Mouse (Mus musculus): ENCODE data around the gene Zfp936. TPM values are rescaled to one million over a fixed set of nuclear protein-coding genes. Genes with fewer than 3 reads are reported as not detected.
"Not testable (repeated sequence)": the region's sequence is repeated elsewhere in the genome, so short reads cannot be mapped to it uniquely, and the experiment has no call there.

The Zfp936 gene
- polyA plus RNA-seq (2015; fragmentation: Nextera tagmentation; extraction: Ambion mirVana) = not detected in 2 replicates

- H3K4me1 ChIP-seq (ENCODE audit: control insufficient read depth, low read depth, low read length); ATAC-seq (ENCODE audit: low read depth); H3K4me3 ChIP-seq (ENCODE audit: low read depth, low read length); H3K27ac ChIP-seq (ENCODE audit: low read length); H3K27me3 ChIP-seq (ENCODE audit: control insufficient read depth, insufficient read depth, low read depth, low read length); H3K9ac ChIP-seq (ENCODE audit: low read depth, low read length); H3K4me2 ChIP-seq (ENCODE audit: low read depth, low read length); H3K36me3 ChIP-seq (ENCODE audit: control insufficient read depth, insufficient read depth); H3K9me3 ChIP-seq (replicated peaks; ENCODE audit: control insufficient read depth, low read length): not testable (repeated sequence)
- WGBS (ENCODE audit: insufficient replicate concordance) = 67% methylated on average over 10 of the region's 10 CpGs
Measured at GRCm38 (mm10) chr7:43113929-43114328, at the start of gene Zfp936. Gene Zfp936, plus strand, starts transcription at chr7:43114229.

DNA sequence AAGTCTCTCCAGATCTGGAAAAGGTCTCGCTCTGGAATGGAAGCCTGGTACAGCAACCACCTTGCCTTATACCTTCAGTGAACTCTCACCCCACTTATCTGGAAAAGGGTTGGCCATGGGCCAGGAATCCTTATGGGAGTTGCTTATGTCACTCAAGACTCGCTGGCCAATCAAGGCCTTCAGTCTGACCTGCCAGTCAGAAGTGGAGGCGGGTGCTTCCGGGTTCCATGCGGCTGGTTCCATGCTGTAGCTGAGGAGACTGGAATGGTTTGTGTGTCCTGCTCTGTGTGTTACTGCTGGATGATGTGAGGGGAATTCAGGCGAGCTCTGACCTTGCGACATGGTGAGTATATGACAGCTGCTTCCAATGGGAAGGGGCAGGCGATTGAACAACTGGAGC, 36.2 kb upstream of the Zfp936 start:
- H3K4me3 ChIP-seq (ENCODE audit: low read depth, low read length) = no peak overlapping the region
- H3K27ac ChIP-seq (ENCODE audit: low read length) = no peak overlapping the region
- no peaks in the 10 kb centered on the region for H3K27me3 ChIP-seq (ENCODE audit: control insufficient read depth, insufficient read depth, low read depth, low read length)
- H3K9ac ChIP-seq (ENCODE audit: low read depth, low read length) = no peak overlapping the region
- no peaks in the 10 kb centered on the region for H3K9me3 ChIP-seq (replicated peaks; ENCODE audit: control insufficient read depth, low read length)
- ATAC-seq (ENCODE audit: low read depth) = no peak
- no peaks in the 10 kb centered on the region for H3K36me3 ChIP-seq (ENCODE audit: control insufficient read depth, insufficient read depth)
- no peaks in the 10 kb centered on the region for H3K4me1 ChIP-seq (ENCODE audit: control insufficient read depth, low read depth, low read length)
- no peak overlapping the region for H3K4me2 ChIP-seq (ENCODE audit: low read depth, low read length)
- 70% methylated on average over 8 of the region's 8 CpGs for WGBS (ENCODE audit: insufficient replicate concordance)

- not testable (repeated sequence) for H3K4me1 ChIP-seq (ENCODE audit: control insufficient read depth, low read depth, low read length); H3K27ac ChIP-seq (ENCODE audit: low read length); H3K4me2 ChIP-seq (ENCODE audit: low read depth, low read length); H3K27me3 ChIP-seq (ENCODE audit: control insufficient read depth, insufficient read depth, low read depth, low read length); H3K9ac ChIP-seq (ENCODE audit: low read depth, low read length); H3K36me3 ChIP-seq (ENCODE audit: control insufficient read depth, insufficient read depth); H3K9me3 ChIP-seq (replicated peaks; ENCODE audit: control insufficient read depth, low read length); ATAC-seq (ENCODE audit: low read depth); H3K4me3 ChIP-seq (ENCODE audit: low read depth, low read length)
- WGBS (ENCODE audit: insufficient replicate concordance) = 78% methylated on average over 12 of the region's 15 CpGs
Measured at GRCm38 (mm10) chr7:43128691-43129090, 14.7 kb downstream of the Zfp936 start.

DNA sequence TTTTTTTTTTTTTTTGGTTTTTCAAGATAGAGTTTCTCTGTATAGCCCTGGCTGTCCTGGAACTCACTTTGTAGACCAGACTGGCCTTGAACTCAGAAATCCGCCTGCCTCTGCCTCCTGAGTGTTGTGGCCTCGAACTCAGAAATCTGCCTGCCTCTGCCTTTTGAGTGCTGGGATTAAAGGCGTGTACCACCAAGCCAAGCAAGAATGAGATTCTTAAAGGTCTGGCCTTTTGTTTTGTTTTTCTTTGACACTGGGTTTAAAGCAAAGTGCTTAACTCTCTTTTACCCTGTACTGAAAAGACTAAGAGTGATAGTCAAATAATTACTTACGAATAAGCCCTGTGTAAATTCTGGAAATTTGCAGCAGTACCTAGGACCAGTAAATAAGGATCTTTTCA, 50.1 kb downstream of the Zfp936 start:
- H3K4me3 ChIP-seq (ENCODE audit: low read depth, low read length); H3K9ac ChIP-seq (ENCODE audit: low read depth, low read length); H3K9me3 ChIP-seq (replicated peaks; ENCODE audit: control insufficient read depth, low read length); H3K27ac ChIP-seq (ENCODE audit: low read length); H3K27me3 ChIP-seq (ENCODE audit: control insufficient read depth, insufficient read depth, low read depth, low read length); H3K4me1 ChIP-seq (ENCODE audit: control insufficient read depth, low read depth, low read length); ATAC-seq (ENCODE audit: low read depth); H3K36me3 ChIP-seq (ENCODE audit: control insufficient read depth, insufficient read depth); H3K4me2 ChIP-seq (ENCODE audit: low read depth, low read length): not testable (repeated sequence)
- WGBS (ENCODE audit: insufficient replicate concordance) = 47% methylated on average over 4 of the region's 4 CpGs

DNA sequence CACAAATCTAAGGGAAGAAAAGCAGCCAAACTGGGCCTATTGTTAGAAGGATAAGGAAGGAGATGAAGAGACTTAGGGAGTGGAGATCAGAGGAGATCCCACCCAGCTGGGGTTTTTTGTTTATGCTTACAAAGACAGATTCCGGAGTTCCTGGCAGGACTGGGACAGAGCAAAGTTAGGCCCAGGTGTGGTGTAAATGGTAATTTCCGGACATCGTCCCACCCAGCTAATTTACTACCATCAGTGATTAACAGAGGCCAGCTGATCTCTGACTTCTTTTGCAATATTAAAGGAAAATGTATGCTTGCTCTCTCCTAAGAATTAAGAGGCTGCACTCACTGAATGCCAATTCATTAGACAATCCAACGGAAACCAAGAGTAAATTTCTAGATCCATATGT, 53.1 kb downstream of the Zfp936 start:
- WGBS (ENCODE audit: insufficient replicate concordance) = 65% methylated on average over 4 of the region's 4 CpGs
- H3K9ac ChIP-seq (ENCODE audit: low read depth, low read length); H3K4me3 ChIP-seq (ENCODE audit: low read depth, low read length); ATAC-seq (ENCODE audit: low read depth); H3K27me3 ChIP-seq (ENCODE audit: control insufficient read depth, insufficient read depth, low read depth, low read length); H3K4me1 ChIP-seq (ENCODE audit: control insufficient read depth, low read depth, low read length); H3K36me3 ChIP-seq (ENCODE audit: control insufficient read depth, insufficient read depth); H3K27ac ChIP-seq (ENCODE audit: low read length); H3K9me3 ChIP-seq (replicated peaks; ENCODE audit: control insufficient read depth, low read length); H3K4me2 ChIP-seq (ENCODE audit: low read depth, low read length): not testable (repeated sequence)

GRCm38 (mm10) chr7:43167811-43168210, 53.8 kb downstream of the Zfp936 start:
- WGBS (ENCODE audit: insufficient replicate concordance) = 53% methylated on average over 1 of the region's 1 CpGs

GRCm38 (mm10) chr7:43168212-43168611, 54.2 kb downstream of the Zfp936 start:
- not testable (repeated sequence) for H3K27ac ChIP-seq (ENCODE audit: low read length); H3K9ac ChIP-seq (ENCODE audit: low read depth, low read length); H3K4me2 ChIP-seq (ENCODE audit: low read depth, low read length); H3K9me3 ChIP-seq (replicated peaks; ENCODE audit: control insufficient read depth, low read length); H3K4me3 ChIP-seq (ENCODE audit: low read depth, low read length); H3K4me1 ChIP-seq (ENCODE audit: control insufficient read depth, low read depth, low read length); H3K27me3 ChIP-seq (ENCODE audit: control insufficient read depth, insufficient read depth, low read depth, low read length); ATAC-seq (ENCODE audit: low read depth); H3K36me3 ChIP-seq (ENCODE audit: control insufficient read depth, insufficient read depth)
- 17% methylated on average over 1 of the region's 1 CpGs for WGBS (ENCODE audit: insufficient replicate concordance)

More at GRCm38 (mm10) chr7:43167811-43168210, 53.8 kb downstream of the Zfp936 start:
- not testable (repeated sequence) for ATAC-seq (ENCODE audit: low read depth); H3K4me3 ChIP-seq (ENCODE audit: low read depth, low read length); H3K4me1 ChIP-seq (ENCODE audit: control insufficient read depth, low read depth, low read length); H3K27ac ChIP-seq (ENCODE audit: low read length); H3K9ac ChIP-seq (ENCODE audit: low read depth, low read length); H3K27me3 ChIP-seq (ENCODE audit: control insufficient read depth, insufficient read depth, low read depth, low read length); H3K9me3 ChIP-seq (replicated peaks; ENCODE audit: control insufficient read depth, low read length); H3K36me3 ChIP-seq (ENCODE audit: control insufficient read depth, insufficient read depth); H3K4me2 ChIP-seq (ENCODE audit: low read depth, low read length)

GRCm38 (mm10) chr7:43177003-43177702, 63.1 kb downstream of the Zfp936 start:
- Histone ChIP-seq H3K4me2 (ENCODE audit: low read depth, low read length) (no peak overlapping the region), H3K4me1 (ENCODE audit: control insufficient read depth, low read depth, low read length) (no peaks in the 10 kb centered on the region), H3K9ac (ENCODE audit: low read depth, low read length) (no peak overlapping the region), H3K36me3 (ENCODE audit: control insufficient read depth, insufficient read depth) (no peaks in the 10 kb centered on the region), H3K4me3 (ENCODE audit: low read depth, low read length) (no peak overlapping the region), H3K27me3 (ENCODE audit: control insufficient read depth, insufficient read depth, low read depth, low read length) (no peaks in the 10 kb centered on the region), H3K27ac (ENCODE audit: low read length) (no peak overlapping the region), H3K9me3 (replicated peaks; ENCODE audit: control insufficient read depth, low read length) (peaks cover 5% of the 10 kb centered on the region; the same call in 1 of the 2 replicates)
- 64% methylated on average over 14 of the region's 14 CpGs for WGBS (ENCODE audit: insufficient replicate concordance)
- ATAC-seq (ENCODE audit: low read depth) = no peak

GRCm38 (mm10) chr7:43213781-43214180, 99.8 kb downstream of the Zfp936 start:
- H3K4me2 ChIP-seq (ENCODE audit: low read depth, low read length); H3K36me3 ChIP-seq (ENCODE audit: control insufficient read depth, insufficient read depth); H3K9ac ChIP-seq (ENCODE audit: low read depth, low read length); H3K27me3 ChIP-seq (ENCODE audit: control insufficient read depth, insufficient read depth, low read depth, low read length); H3K4me3 ChIP-seq (ENCODE audit: low read depth, low read length); H3K9me3 ChIP-seq (replicated peaks; ENCODE audit: control insufficient read depth, low read length); H3K4me1 ChIP-seq (ENCODE audit: control insufficient read depth, low read depth, low read length); ATAC-seq (ENCODE audit: low read depth); H3K27ac ChIP-seq (ENCODE audit: low read length): not testable (repeated sequence)
- WGBS (ENCODE audit: insufficient replicate concordance) = 67% methylated on average over 7 of the region's 7 CpGs
